Mouse (Mus musculus): Measurements from ENCODE around the gene Adcyap1.
A peak's percentile ranks its signal among the peaks of the same experiment; 100 is the strongest.

The Adcyap1 gene

GRCm38 (mm10) chr17:93198717-93199116, at the start of gene Adcyap1:
Adcyap1 (plus strand) TSS chr17:93199017.
- no peak for DNase-seq (ENCODE audit: low read depth)

GRCm38 (mm10) chr17:93158280-93158851, 40.5 kb upstream of the Adcyap1 start:
- peak; percentile 47 for DNase-seq (ENCODE audit: low read depth)

DNA sequence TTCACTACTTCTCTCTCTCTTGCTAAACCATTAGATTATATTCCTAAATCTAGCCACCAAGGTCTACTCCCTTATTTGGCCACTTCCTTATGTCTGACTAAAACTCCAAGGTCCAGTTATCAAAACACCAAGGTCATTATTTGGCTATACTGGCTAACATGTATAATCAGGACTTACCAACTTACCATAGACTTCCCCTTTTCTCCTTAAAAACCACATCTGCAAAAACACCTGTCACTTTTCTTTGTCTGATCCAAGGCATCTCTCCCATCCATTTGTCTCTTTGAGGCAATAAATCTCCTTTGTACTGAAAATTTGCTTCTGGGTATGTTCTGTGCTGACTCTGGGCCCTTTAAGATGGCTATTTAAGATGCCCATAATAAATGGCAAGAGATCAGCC, 29.2 kb upstream of the Adcyap1 start:
- DNase-seq (ENCODE audit: low read depth): no peak

DNA sequence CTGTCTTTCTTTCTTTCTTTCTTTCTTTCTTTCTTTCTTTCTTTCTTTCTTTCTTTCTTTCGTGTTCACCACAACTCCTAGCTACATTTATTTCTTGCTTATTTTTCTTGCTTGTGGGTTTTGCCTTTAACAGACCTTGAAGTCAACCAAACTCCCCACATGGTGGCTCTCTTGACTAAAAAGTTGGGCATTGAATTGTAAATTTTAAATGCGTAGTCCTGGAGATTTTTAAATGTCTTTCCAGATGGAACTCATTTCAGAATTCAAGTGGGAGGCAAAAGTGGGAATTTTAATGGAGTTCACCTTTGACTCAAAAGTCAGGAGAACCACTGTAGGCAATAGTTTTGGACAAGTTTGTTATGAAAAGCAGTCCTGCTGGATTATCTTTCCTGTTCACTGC, 2.0 kb upstream of the Adcyap1 start:
- DNase-seq (ENCODE audit: low read depth): no peak

DNA sequence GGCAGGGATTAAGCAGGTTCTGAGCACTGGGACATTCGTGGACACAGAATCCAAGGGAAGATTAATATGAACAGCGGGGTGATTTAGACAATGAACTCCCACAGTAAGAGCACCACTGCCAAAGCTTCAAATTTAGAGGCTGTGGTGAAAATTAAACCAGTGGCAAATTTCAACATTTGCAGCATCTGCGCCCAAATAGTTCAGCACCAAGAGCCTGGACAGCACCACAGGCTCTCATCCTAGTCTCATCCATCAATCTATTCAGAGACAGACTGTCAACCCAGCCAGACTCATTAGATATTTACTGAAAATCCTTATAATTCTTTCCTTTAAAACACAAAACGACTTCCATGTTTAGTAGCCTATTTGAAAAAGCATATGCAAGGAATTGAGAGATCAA, 604 bp upstream of the Adcyap1 start:
- DNase-seq (ENCODE audit: low read depth): peak; percentile 3

DNA sequence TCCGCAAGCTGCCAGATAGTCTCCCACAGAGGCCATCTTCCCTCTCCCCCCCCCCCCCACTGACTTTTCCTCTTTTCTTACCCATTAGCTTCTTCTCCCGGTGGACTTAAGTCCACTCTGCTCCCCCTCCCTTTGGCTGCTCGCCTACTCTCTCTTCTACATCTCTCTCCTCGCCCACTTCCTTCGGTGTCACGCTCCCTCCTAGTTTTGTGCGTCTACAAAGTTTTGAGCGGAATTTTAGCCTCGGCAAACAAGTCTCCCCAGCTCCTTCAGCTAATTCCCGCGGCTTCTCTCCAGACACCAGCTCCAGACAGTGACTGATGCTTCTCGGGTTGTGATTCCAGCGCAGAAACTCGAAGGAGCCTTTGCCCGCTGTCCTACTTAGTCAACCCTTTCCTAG, 401 bp downstream of the Adcyap1 start:
- DNase-seq (ENCODE audit: low read depth): no peak

- no peak for DNase-seq (ENCODE audit: low read depth)
Measured at GRCm38 (mm10) chr17:93199747-93200146, 930 bp downstream of the Adcyap1 start.

- DNase-seq (ENCODE audit: low read depth): no peak
Measured at GRCm38 (mm10) chr17:93200386-93201264, 1.8 kb downstream of the Adcyap1 start.

- DNase-seq (ENCODE audit: low read depth): no peak
Measured at GRCm38 (mm10) chr17:93201265-93201925, 2.6 kb downstream of the Adcyap1 start.

DNA sequence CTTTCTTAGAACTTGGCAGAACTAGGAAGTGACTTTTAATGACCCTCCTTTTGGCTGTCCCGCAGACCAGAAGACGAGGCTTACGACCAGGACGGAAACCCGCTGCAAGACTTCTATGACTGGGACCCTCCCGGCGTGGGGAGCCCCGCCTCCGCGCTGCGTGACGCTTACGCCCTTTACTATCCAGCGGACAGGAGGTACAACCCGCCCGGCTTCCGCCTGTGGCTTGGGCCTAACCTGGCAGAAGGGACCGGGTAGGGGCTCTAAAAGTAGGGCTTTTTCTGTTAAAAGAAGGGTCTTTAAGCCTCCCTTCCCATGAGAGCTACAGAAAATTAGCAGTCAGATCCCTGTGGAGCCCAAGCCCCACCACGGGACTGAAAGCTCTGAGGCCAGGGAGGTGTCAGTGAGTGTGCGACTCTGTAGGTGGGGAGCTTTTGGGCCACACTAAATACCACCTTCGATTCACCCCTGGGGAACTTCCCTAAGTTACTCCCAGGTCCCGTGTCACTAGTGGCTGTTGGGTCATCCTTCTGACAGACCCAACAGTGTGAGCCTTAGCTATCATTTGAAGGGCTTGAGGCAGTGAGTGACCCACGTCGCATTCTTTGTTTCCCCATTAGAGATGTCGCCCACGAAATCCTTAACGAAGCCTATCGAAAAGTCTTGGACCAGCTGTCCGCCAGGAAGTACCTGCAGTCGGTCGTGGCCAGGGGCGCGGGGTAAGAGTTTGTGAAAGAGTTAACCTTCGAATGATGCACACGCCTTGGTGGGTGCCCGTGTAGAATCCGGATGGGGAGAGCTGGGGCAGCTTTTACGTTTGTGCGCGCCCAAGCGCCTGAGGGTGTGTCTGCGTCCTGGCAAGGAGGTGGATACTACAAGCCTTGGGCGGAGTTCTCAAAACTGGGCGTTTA, 3.6 kb downstream of the Adcyap1 start:
- no peak for DNase-seq (ENCODE audit: low read depth)

DNA sequence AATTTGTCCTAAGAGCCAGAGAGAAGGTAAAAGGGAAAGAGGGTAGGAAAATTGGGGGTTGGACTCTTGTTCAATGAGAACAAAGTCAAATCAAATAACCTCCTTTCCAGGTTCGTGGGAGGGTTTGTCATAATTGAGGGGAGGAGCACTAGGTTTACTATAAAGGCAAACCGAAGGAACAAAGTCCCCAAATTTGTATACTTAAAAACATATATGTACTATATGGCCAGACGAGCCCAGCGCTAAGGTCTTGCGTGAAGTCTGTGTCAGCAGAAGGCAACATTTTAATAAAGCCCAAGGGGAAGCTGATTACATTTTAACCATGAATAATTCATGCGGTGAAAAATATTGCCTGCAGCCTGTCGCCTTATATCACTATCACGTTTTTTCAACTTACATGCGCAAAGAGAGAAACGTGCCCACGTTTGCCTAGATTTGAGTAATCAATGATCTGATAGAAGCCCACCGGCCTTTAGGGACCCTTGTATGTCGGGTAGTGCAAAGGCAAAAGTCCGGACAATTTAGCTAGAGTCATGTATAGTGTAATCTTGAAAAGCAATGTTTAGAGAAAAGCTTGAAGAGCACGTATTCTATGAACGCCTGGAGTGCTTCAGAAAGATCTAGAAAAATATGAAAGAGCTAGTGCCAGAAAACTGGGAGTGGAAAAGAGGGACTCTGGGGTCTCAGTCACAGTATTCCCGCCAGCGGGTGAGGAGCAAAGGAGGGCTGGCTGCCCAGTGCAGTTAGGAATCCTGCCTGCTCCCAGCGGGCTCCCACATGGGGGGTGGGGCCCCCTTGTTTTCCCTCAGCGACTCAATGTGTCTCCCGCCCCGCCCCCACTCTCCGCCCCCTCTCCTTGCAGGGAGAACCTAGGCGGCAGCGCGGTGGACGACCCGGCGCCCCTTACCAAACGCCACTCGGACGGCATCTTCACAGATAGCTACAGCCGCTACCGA, 4.5 kb downstream of the Adcyap1 start:
- no peak for DNase-seq (ENCODE audit: low read depth)

- DNase-seq (ENCODE audit: low read depth): no peak
Measured at GRCm38 (mm10) chr17:93217785-93218184, 19.0 kb downstream of the Adcyap1 start.

- DNase-seq (ENCODE audit: low read depth): no peak
Measured at GRCm38 (mm10) chr17:93218640-93219039, 19.8 kb downstream of the Adcyap1 start.

DNA sequence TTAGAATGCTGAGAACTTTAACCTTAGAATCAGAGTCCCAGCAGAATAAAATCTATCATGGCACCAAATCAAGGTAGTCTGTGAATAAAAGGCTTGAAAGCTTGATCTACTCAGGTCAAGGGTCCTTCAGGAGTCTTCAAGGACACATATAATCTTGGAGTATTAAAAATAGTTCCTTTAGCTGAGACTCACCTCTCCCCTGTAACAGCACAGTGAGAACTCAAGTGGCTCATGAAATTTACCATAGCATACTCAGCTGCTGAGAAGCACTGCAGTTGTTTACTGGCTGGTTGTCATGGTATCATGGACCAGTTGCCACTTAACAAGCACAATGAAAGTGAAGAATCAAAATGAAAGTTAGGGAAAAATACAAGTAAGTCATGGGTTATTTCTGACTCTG, 38.5 kb downstream of the Adcyap1 start:
- no peak for DNase-seq (ENCODE audit: low read depth)

Data from c-Kit-positive CD71-negative TER-119-negative erythroid progenitor cells, embryonic 14.5 days (primary cell).